Mouse (Mus musculus): ENCODE measurements at regions not wholly inside any gene's neighbourhood (a gene's known extent, or its start where the extent isn't known, plus 50 kb on each side); places are given as distances from the start of the nearest gene placed in this dataset.
"Not testable (repeated sequence)": the region's sequence is repeated elsewhere in the genome, so short reads cannot be mapped to it uniquely, and the experiment has no call there.

- DNase-seq (ENCODE audit: low spot score in 2 of 2), result no peak
Observed at GRCm38 (mm10) chr2:181930037-181930436, 60.9 kb upstream of the Gm14496 start.

GRCm38 (mm10) chr2:181930538-181930937, 60.4 kb upstream of the Gm14496 start:
- DNase-seq (ENCODE audit: low spot score in 2 of 2), result not testable (repeated sequence)

GRCm38 (mm10) chr2:181931077-181931815, 59.7 kb upstream of the Gm14496 start:
- DNase-seq (ENCODE audit: low spot score in 2 of 2), result peak in 1 of 2 experiments; percentile 16

DNA sequence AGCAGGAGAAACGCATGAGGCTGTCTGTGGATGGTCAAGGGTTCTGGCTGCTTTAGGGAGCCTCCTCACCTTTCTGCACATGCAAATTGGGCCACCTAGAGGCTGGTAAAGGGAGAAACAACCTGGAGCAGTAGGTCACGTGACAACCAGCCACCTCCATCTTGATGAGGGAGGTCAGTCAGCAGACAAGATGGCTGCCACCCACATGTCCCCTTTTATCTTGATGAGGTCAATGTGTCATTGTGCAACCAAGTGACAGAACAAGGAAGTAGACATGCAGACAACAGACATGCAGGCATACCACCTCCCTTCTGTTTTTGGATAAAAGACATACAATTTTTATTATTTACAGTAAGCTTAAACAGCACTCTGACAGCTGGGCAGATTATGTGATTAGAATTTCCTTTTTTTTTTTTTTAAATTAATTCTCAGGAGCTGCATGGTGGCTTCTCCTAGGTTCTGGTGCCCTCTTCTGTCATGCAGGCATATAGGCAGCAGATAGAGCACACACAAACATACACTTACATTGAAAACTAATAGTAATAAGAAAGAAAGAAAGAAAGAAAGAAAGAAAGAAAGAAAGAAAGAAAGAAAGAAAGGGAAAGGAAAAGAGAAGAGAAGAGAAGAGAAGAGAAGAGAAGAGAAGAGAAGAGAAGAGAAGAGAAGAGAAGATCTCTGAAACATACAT, 58.9 kb upstream of the Gm14496 start:
- DNase-seq (ENCODE audit: low spot score in 2 of 2), result no peak
